Mouse (Mus musculus) midbrain, embryonic 15.5 days (tissue): ENCODE results near the gene Vmo1. TPM values are rescaled to one million over a fixed set of nuclear protein-coding genes. Genes with fewer than 3 reads are reported as not detected.

Experiments
- ATAC-seq: fragments of 200-750 bp; cut with Nextera tagmentation; replicated peaks from 2 replicates; pipeline ENCODE4 v1.8.0; 2017; ENCODE audit warnings: moderate TSS enrichment
- H3K27ac ChIP-seq: fragments of 300-500 bp; sonication (generic); 2 replicates; pipeline ENCODE4 v1.5.1; 2015; ENCODE audit warnings: mild to moderate bottlenecking, inconsistent platforms
- H3K27me3 ChIP-seq: fragments of 300-500 bp; sonication (generic); replicated peaks from 2 replicates; pipeline ENCODE4 v1.6.1; 2015; ENCODE audit warnings: inconsistent platforms
- H3K36me3 ChIP-seq: fragments of 300-500 bp; sonication (generic); replicated peaks from 2 replicates; pipeline ENCODE4 v1.6.1; 2015; ENCODE audit warnings: inconsistent platforms
- H3K4me1 ChIP-seq: fragments of 300-500 bp; sonication (generic); 2 replicates; pipeline ENCODE4 v1.6.1; 2015; ENCODE audit warnings: inconsistent platforms
- H3K4me2 ChIP-seq: fragments of 300-500 bp; sonication (generic); 2 replicates; pipeline ENCODE4 v1.6.1; 2015; ENCODE audit warnings: inconsistent platforms, mild to moderate bottlenecking, moderate library complexity
- H3K4me3 ChIP-seq: fragments of 300-500 bp; sonication (generic); 2 replicates; pipeline ENCODE4 v1.5.1; 2015; ENCODE audit warnings: mild to moderate bottlenecking, inconsistent platforms
- H3K9ac ChIP-seq: fragments of 300-500 bp; sonication (generic); 2 replicates; pipeline ENCODE4 v1.6.1; 2015; ENCODE audit warnings: mild to moderate bottlenecking, inconsistent platforms
- H3K9me3 ChIP-seq: fragments of 300-500 bp; sonication (generic); 2 replicates; pipeline ENCODE4 v1.6.1; 2016; ENCODE audit warnings: inconsistent platforms
- WGBS: fragments of 180-500 bp; shearing (Covaris S2); methylation state at CpG from one replicate; pipeline ENCODE4 v1.1.7; 2015; ENCODE audit warnings: mixed read lengths; 5-methylcytosine and 5-hydroxymethylcytosine counted together
- polyA plus RNA-seq: library from polyadenylated mRNA; unstranded; fragments of >200 nt; fragmentation: Nextera tagmentation; extraction: Ambion mirVana; gene quantifications from 2 replicates; pipeline ENCODE4 v1.2.1, GENCODE M21; 2015

The Vmo1 gene
- polyA plus RNA-seq, 1 experiment from 2014 or later: not detected

DNA sequence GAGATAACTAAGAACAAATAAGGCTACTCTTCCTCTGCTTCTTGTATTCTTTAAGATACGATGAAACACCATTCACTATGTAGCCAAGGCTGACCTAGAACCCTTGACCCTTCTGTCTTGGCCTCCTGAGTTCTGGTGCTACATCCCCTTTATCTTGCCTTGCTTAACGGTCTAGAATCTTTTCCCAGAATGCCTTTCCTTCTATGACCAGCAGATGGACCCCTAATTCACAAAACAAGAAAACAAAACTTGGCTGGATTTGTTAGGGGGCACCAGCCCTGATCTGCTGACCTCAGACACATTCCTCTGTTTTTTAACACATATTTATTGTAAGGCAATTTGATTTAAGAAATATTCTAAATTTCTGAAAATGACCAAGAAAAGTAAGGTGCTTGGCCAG lies 1.9 kb upstream of the Vmo1 start:
- H3K27ac ChIP-seq: no peak overlapping the region
- peaks cover 9% of the 10 kb centered on the region; the same call in 1 of the 2 replicates for H3K4me1 ChIP-seq
- no peaks in the 10 kb centered on the region for H3K36me3 ChIP-seq
- ATAC-seq: no peak
- H3K4me2 ChIP-seq: no peak overlapping the region
- H3K9ac ChIP-seq: no peak overlapping the region
- H3K27me3 ChIP-seq: no peaks in the 10 kb centered on the region
- H3K4me3 ChIP-seq: no peak overlapping the region
- 17% methylated on average over 2 of the region's 2 CpGs for WGBS
- H3K9me3 ChIP-seq: no peaks in the 10 kb centered on the region

DNA sequence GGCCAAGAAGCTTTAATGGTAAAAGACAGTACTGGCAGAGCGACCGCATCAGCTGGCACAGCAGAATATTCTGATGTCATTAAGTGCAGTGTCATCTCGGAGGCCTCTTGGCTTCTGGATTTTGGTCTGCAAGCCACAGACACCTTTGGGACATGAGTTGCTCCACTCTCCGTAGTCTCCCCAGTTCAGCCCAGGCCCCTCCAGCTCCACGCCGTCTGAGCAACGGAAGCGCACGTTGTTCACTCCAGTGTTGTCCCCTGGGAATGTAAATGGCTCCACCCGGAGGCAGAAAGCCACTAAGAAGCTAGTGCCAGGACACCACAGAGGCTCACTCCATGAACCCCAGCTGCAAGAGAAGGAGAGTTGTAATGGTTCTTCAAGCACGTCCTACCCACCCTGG lies 896 bp downstream of the Vmo1 start:
- peaks cover 9% of the 10 kb centered on the region for H3K4me1 ChIP-seq
- 47% methylated on average over 11 of the region's 11 CpGs for WGBS
- no peak overlapping the region for H3K4me2 ChIP-seq
- H3K4me3 ChIP-seq: no peak overlapping the region
- no peak overlapping the region for H3K27ac ChIP-seq
- H3K9me3 ChIP-seq: no peaks in the 10 kb centered on the region
- no peak for ATAC-seq
- H3K9ac ChIP-seq: no peak overlapping the region
- no peaks in the 10 kb centered on the region for H3K36me3 ChIP-seq
- no peaks in the 10 kb centered on the region for H3K27me3 ChIP-seq

DNA sequence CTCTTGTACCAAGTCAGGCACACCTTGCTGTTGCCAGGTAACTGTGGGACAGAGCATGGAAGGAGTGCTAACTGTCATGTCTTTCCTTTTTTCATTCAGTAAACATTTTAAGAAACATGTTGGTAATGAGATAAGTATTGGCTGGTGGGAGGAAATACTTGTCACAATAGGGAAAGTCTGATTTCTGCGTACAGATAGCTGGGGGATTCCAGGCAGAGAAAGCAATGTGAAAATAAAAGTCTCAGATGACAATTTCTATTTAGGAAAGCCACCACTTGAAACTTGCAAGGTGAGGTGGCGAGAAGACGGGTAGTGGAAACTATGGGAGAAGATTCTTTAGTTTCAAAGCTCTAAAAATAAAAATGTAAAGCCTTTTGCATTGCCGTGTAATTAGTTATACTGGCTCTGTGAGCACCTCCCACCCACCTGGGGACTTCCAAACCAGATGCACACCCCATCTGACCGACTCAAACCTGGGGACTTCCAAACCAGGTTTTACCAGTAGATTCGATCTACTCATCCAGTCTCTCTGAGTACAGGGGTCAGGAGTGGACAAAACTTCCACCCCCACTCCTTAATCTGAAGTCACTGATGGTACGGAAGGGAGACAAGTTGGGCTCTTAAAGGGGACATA lies 1.6 kb downstream of the Vmo1 start:
- H3K9ac ChIP-seq: no peak overlapping the region
- no peak for ATAC-seq
- no peaks in the 10 kb centered on the region for H3K27me3 ChIP-seq
- no peak overlapping the region for H3K4me2 ChIP-seq
- no peak overlapping the region for H3K27ac ChIP-seq
- 77% methylated on average over 7 of the region's 7 CpGs for WGBS
- peaks cover 9% of the 10 kb centered on the region for H3K4me1 ChIP-seq
- no peaks in the 10 kb centered on the region for H3K9me3 ChIP-seq
- no peak overlapping the region for H3K4me3 ChIP-seq
- H3K36me3 ChIP-seq: no peaks in the 10 kb centered on the region

DNA sequence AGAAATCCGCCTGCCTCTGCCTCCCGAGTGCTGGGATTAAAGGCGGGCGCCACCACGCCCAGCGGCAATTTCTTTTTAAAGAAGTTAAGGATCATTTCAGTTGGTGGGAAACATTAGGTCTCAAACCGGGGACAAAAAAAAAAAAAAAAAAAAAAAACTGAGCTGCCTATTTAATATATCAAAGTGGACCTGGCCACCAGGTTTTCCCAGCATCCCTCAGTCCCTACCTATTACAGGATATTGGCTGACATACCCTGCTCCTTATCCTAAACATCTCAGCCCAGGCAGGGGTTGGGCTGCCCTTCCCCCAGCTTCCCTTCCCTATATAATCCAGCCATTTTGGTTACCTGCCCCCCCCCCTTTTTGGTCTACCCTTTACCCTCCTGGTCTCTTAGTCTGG lies 2.6 kb downstream of the Vmo1 start:
- H3K27me3 ChIP-seq: no peaks in the 10 kb centered on the region
- H3K4me3 ChIP-seq: no peak overlapping the region
- H3K9me3 ChIP-seq: no peaks in the 10 kb centered on the region
- no peak for ATAC-seq
- 87% methylated on average over 7 of the region's 7 CpGs for WGBS
- H3K9ac ChIP-seq: no peak overlapping the region
- no peak overlapping the region for H3K27ac ChIP-seq
- H3K36me3 ChIP-seq: no peaks in the 10 kb centered on the region
- H3K4me2 ChIP-seq: no peak overlapping the region
- peaks cover 9% of the 10 kb centered on the region for H3K4me1 ChIP-seq

DNA sequence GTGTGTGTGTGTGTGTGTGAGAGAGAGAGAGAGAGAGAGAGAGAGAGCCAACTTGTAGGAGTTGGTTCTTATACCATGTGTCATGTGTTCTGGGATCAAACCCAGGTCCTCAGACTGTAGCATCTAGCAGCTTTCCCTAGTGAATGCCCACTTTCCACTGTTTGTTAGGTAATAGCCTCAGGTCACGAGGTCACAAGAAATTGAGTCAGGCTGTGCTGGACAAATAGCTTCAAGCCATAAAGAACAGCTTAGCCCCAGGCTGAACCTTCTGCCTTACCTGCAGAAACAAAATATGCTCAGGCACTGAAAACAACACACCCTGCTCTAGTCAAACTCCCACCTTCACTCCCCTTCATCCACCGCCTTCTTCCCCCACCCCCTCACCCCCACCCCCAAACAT lies 3.2 kb downstream of the Vmo1 start:
- Histone ChIP-seq H3K27me3 (no peaks in the 10 kb centered on the region), H3K4me3 (no peak overlapping the region), H3K9me3 (no peaks in the 10 kb centered on the region), H3K4me2 (no peak overlapping the region), H3K36me3 (no peaks in the 10 kb centered on the region), H3K4me1 (peaks cover 9% of the 10 kb centered on the region), H3K9ac (no peak overlapping the region), H3K27ac (no peak overlapping the region)
- WGBS: 75% methylated on average over 2 of the region's 2 CpGs
- ATAC-seq: no peak

DNA sequence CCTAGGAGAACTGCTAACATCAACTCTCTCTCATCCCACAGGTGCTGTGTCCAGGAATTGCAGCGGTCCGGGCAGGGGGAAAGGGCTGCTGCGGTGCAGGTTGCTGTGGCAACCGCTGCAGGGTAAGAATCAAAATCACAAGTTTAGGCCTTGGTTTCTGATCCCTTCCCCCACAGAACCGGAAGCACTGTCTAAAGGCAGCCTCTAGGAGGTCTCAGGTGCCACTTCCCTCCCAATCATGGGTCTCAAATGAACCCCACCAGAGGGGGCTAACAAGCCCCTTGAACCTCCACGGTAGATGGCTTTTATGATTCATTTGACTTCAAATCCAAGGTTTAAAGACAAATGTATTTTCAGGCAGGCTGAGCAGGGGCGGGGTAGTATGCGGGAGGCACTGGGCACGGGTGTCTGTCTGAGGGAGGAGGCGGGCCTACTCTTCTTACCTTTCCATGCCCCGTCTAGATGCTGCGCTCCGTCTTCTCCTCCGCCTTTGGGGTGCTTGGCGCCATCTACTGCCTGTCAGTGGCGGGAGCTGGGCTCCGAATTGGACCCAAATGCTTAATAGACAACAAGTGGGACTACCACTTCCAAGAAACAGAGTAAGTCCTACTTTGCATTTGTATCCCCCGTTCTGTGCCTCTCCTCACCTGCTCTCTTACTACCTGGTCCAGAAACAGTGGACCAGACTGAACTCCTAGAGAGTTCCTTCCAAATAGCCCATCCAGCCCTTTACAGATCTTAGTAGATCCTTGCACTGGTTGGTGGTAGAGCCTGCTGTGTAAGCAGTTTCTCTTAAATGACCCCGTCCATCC lies 4.5 kb downstream of the Vmo1 start:
- H3K27ac ChIP-seq: no peak overlapping the region
- no peaks in the 10 kb centered on the region for H3K9me3 ChIP-seq
- H3K4me1 ChIP-seq: peaks cover 9% of the 10 kb centered on the region
- WGBS: 8% methylated on average over 19 of the region's 19 CpGs
- no peak overlapping the region for H3K9ac ChIP-seq
- H3K27me3 ChIP-seq: no peaks in the 10 kb centered on the region
- H3K36me3 ChIP-seq: no peaks in the 10 kb centered on the region
- peak overlapping the region; percentile 49 for H3K4me2 ChIP-seq
- peak; percentile 76 for ATAC-seq
- H3K4me3 ChIP-seq: peak overlapping the region; percentile 27

DNA sequence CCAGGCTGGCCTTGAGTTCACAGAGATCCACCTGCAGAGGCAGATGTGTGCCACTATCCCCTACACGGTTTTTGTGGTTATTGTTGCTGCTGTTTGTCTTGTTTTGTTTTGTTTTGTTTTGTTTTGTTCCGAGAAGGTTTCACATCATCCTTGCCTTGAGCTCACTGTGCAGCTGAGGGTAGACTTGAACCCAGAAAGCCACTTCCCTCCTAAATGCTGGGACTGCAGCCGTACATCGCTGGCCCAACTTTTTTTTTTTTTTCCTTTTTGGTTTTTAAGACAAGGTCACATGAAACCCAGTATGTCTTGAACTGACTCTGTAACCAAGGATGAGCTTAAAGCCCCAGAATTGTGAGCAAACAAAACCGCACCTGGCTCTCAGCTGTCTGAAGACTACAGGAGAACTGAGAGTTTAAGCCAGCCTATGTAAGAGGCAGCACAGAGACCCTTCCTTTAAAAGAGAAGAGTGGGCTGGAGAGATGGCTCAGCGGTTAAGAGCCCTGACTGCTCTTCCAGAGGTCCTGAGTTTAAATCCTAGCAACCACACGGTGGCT lies 7.4 kb downstream of the Vmo1 start:
- H3K9me3 ChIP-seq: no peaks in the 10 kb centered on the region
- no peaks in the 10 kb centered on the region for H3K36me3 ChIP-seq
- H3K4me2 ChIP-seq: no peak overlapping the region
- H3K27me3 ChIP-seq: no peaks in the 10 kb centered on the region
- no peak overlapping the region for H3K27ac ChIP-seq
- no peak overlapping the region for H3K9ac ChIP-seq
- ATAC-seq: no peak
- no peak overlapping the region for H3K4me3 ChIP-seq
- 74% methylated on average over 7 of the region's 7 CpGs for WGBS
- H3K4me1 ChIP-seq: peaks cover 9% of the 10 kb centered on the region

DNA sequence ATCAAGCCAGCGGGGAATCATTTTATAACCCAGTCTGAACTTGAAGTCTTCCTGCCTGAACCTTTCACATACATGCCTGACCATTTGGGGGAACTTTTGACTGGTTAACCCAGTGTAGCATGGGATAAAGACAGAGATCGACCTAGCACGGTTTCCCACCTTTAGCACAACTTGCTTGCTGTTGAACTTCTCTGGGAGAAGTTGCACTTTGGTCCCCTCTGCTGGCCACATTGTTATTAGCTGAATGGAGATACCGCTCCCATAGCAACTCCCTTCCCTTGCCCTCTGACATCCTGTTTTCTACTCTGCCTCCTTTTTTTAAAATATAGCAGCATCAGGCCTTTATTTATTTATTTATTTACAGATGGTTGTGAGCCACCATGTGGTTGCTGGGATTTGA lies 8.0 kb downstream of the Vmo1 start:
- Histone ChIP-seq H3K4me3 (no peak overlapping the region), H3K36me3 (no peaks in the 10 kb centered on the region), H3K4me1 (peaks cover 9% of the 10 kb centered on the region), H3K27me3 (no peaks in the 10 kb centered on the region), H3K9me3 (no peaks in the 10 kb centered on the region), H3K9ac (no peak overlapping the region), H3K4me2 (no peak overlapping the region), H3K27ac (no peak overlapping the region)
- 29% methylated on average over 4 of the region's 4 CpGs for WGBS
- no peak for ATAC-seq

DNA sequence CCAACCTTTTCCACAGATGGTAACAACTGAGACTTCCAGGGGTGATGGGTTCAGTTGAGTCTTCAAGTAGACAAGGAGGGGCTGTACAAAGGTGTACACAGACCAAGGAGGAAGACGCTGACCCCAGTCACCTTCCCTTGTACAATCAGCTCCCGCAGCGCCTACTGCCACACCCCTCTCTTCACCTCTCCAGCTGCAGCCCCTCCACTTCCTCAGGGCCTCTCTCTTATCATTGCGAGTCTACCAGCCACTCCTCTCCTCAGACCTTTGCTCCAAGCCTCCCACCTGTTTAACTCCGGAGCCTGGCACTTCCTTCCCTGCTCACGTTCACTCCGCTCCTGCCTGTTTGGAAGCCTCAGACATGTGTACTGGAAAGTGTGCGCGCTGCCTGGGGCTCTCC lies 9.4 kb downstream of the Vmo1 start, which contains the start of gene Tm4sf5:
Gene Tm4sf5, plus strand, starts transcription at position 275 of the 400 bp plus-strand sequence.
- no peaks in the 10 kb centered on the region for H3K36me3 ChIP-seq
- no peak for ATAC-seq
- no peak within 1 kb of the TSS for H3K4me2 ChIP-seq
- no peak within 1 kb of the TSS for H3K27ac ChIP-seq
- no peaks in the 10 kb centered on the region for H3K9me3 ChIP-seq
- H3K4me3 ChIP-seq: no peak within 1 kb of the TSS
- no peak within 1 kb of the TSS for H3K9ac ChIP-seq
- 83% methylated on average over 9 of the region's 9 CpGs for WGBS
- no peaks in the 10 kb centered on the region for H3K27me3 ChIP-seq
- peaks cover 5% of the 10 kb centered on the region for H3K4me1 ChIP-seq

DNA sequence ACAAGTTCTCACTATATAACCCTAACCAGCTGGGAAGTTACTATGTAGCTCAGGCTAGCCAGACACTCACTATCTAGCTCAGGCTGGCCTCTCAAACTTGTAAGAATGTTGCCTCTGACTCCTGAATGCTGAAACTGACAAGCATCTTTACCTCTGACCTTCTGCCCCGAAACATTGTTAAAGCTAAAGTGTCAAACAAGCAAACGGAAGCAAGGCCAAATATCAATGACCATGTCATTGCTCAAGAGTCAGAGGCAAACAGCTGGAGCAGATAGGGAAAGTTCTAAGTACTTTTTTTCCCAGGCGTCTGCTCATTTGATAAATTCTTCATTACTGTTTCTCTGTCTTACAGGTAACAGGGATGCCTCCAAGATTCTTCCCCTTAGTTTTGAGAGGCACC lies 12.4 kb downstream of the Vmo1 start:
- Histone ChIP-seq H3K27ac (no peak overlapping the region), H3K4me1 (no peaks in the 10 kb centered on the region), H3K27me3 (no peaks in the 10 kb centered on the region), H3K4me3 (no peak overlapping the region), H3K9ac (no peak overlapping the region), H3K9me3 (no peaks in the 10 kb centered on the region), H3K4me2 (no peak overlapping the region), H3K36me3 (no peaks in the 10 kb centered on the region)
- WGBS: 75% methylated on average over 3 of the region's 3 CpGs
- ATAC-seq: no peak

DNA sequence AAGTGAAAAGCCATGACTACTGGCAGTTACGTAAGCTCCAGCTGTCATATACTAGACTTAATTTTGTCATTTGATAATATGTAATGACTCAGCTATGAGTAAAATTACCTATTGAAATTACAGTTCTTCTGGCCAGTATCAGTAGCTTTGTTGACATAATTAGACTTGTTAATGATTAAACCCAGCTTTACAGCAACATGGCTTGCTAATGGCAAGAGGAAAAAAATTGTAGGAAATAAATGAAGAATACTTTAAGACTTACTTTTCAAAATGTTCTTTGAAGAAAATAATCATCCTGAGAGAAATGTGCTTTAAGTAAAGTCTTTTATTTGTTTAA lies 14.0 kb downstream of the Vmo1 start:
- Histone ChIP-seq H3K4me1 (no peaks in the 10 kb centered on the region), H3K9me3 (no peaks in the 10 kb centered on the region), H3K9ac (no peak overlapping the region), H3K27me3 (no peaks in the 10 kb centered on the region), H3K4me2 (no peak overlapping the region), H3K36me3 (no peaks in the 10 kb centered on the region), H3K4me3 (no peak overlapping the region), H3K27ac (no peak overlapping the region)
- no peak for ATAC-seq
- 96% methylated on average over 1 of the region's 1 CpGs for WGBS

DNA sequence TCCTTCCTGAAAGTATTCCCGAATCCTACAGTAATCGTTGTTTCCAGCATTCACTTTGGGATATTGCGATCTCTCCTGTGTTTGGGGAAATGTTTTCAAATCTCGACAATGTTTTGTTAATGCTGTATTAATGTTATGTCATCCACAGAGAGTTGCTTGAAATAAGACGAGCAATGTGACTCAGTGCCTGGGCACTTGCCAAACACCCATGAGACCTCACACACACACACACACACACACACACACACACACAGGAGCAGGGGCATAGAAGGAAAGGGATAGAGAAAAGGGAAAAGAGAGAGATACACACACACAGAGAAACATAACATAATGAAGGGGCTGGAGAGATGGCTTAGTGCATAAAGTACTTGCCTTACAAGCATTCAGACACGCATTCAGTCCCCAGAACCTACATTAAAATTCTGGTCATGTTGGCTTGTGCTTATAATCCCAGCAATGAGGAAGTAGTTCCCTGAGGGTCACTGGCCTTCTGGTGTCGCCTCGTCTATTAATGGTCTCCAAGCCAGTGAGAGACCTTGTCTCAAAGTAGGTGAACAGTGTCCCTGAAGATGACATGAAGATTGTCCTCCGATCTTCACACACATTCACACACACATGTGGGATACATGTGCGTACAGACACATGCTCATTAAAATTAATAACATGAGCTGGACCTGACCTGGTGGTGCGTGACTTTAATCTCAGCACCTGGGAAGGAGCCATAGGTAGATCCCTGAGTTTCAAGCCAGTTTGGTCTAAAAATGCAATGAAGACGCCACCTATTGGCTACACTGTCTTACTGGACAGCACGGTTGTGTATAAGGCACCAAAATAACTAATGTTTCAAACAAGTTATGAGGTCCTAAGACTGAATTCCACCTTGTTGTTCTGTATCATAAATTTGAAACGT lies 14.6 kb downstream of the Vmo1 start:
- no peak overlapping the region for H3K4me3 ChIP-seq
- H3K9me3 ChIP-seq: no peaks in the 10 kb centered on the region
- H3K27ac ChIP-seq: no peak overlapping the region
- no peaks in the 10 kb centered on the region for H3K36me3 ChIP-seq
- no peaks in the 10 kb centered on the region for H3K27me3 ChIP-seq
- H3K9ac ChIP-seq: no peak overlapping the region
- no peaks in the 10 kb centered on the region for H3K4me1 ChIP-seq
- ATAC-seq: no peak
- no peak overlapping the region for H3K4me2 ChIP-seq
- WGBS: 62% methylated on average over 14 of the region's 14 CpGs
